Mouse (Mus musculus) CH12.LX (cell line): ENCODE data around the gene 1700021F05Rik. TPM values are rescaled to one million over a fixed set of nuclear protein-coding genes. Genes with fewer than 3 reads are reported as not detected.

Experiments used
- DNase-seq: peaks from one replicate; pipeline ENCODE4 v3.0.0-alpha.2; 2013; ENCODE audit errors: extremely low read depth
- H3K27ac ChIP-seq: 2 replicates; pipeline ENCODE4 v1.5.1; 2012; ENCODE audit warnings: low read depth, mild to moderate bottlenecking, control low read depth, moderate library complexity; ENCODE audit not compliant: insufficient read depth
- H3K27me3 ChIP-seq: replicated peaks from 2 replicates; pipeline ENCODE3; 2012; ENCODE audit warnings: inconsistent platforms
- H3K36me3 ChIP-seq, 2 experiments: replicated peaks in 1 of 2; 2 replicates each; pipeline versions ENCODE3 to v1.6.1; 2012; ENCODE audit warnings: inconsistent platforms in 1 of 2, low read length in 1 of 2, mild to moderate bottlenecking in 1 of 2, mixed read lengths in 1 of 2, moderate library complexity in 1 of 2; ENCODE audit not compliant: control insufficient read depth in 1 of 2, insufficient read depth in 1 of 2
- H3K4me1 ChIP-seq, 2 experiments: 2 replicates each; pipeline ENCODE4 v1.6.1; 2012; ENCODE audit warnings: inconsistent platforms in 1 of 2, moderate library complexity in 1 of 2; ENCODE audit not compliant: insufficient read depth in 2 of 2, control insufficient read depth in 1 of 2
- H3K4me2 ChIP-seq: 2 replicates; pipeline ENCODE4 v1.6.1; 2012; ENCODE audit warnings: low read depth, mild to moderate bottlenecking, control low read depth; ENCODE audit not compliant: poor library complexity, insufficient read depth, severe bottlenecking
- H3K4me3 ChIP-seq, 3 experiments: fragments of 150-350 bp in 1 of 3; sonication (generic) in 1 of 3; replicated peaks in 1 of 3; 2 replicates each; pipeline versions ENCODE3 to v1.5.1; 2011 to 2012; ENCODE audit warnings: low read depth in 2 of 3, low read length in 2 of 3, mild to moderate bottlenecking in 2 of 3, moderate library complexity in 2 of 3, control low read depth in 1 of 3, improper control_type of control experiment in 1 of 3, inconsistent platforms in 1 of 3, mixed read lengths in 1 of 3; ENCODE audit not compliant: poor library complexity in 1 of 3
- H3K79me2 ChIP-seq: replicated peaks from 2 replicates; pipeline ENCODE4 v1.6.1; 2012; ENCODE audit warnings: mild to moderate bottlenecking, moderate library complexity; ENCODE audit not compliant: control insufficient read depth, poor library complexity, insufficient read depth, severe bottlenecking; ENCODE audit errors: extremely low read depth
- H3K9ac ChIP-seq: 2 replicates; pipeline ENCODE4 v1.6.1; 2012; ENCODE audit warnings: low read depth, mild to moderate bottlenecking, control low read depth, moderate library complexity; ENCODE audit not compliant: insufficient read depth
- H3K9me3 ChIP-seq: replicated peaks from 2 replicates; pipeline ENCODE3; 2012; ENCODE audit warnings: low read length, inconsistent platforms, mixed read lengths
- CHD1 ChIP-seq: IDR thresholded peaks from 2 replicates; pipeline ENCODE4 v1.6.1; 2012; ENCODE audit warnings: low read depth, low read length, improper control_type of control experiment, inconsistent platforms
- CHD2 ChIP-seq: IDR thresholded peaks from 2 replicates; pipeline ENCODE4 v1.6.1; 2011; ENCODE audit warnings: low read length, improper control_type of control experiment
- CTCF ChIP-seq, 2 experiments: IDR thresholded peaks in 1 of 2; conservative IDR thresholded peaks in 1 of 2; 2 replicates each; pipeline ENCODE4 v1.5.1; 2011 to 2012; ENCODE audit warnings: low read depth in 2 of 2, low read length in 2 of 2, improper control_type of control experiment in 1 of 2, inconsistent platforms in 1 of 2, mild to moderate bottlenecking in 1 of 2, moderate library complexity in 1 of 2
- E2F4 ChIP-seq: IDR thresholded peaks from 2 replicates; pipeline ENCODE4 v1.6.1; 2011; ENCODE audit warnings: low read depth, low read length, improper control_type of control experiment; ENCODE audit not compliant: insufficient replicate concordance
- ELF1 ChIP-seq: IDR thresholded peaks from 2 replicates; pipeline ENCODE4 v1.6.1; 2014; ENCODE audit warnings: low read depth, mild to moderate bottlenecking, inconsistent platforms, low read length, improper control_type of control experiment
- EP300 ChIP-seq: IDR thresholded peaks from 2 replicates; pipeline ENCODE4 v1.6.1; 2011; ENCODE audit warnings: low read length, improper control_type of control experiment
- GABPA ChIP-seq: IDR thresholded peaks from 2 replicates; pipeline ENCODE4 v1.6.1; 2012; ENCODE audit warnings: low read depth, low read length, improper control_type of control experiment, inconsistent platforms; ENCODE audit not compliant: insufficient replicate concordance
- HCFC1 ChIP-seq: IDR thresholded peaks from 2 replicates; pipeline ENCODE4 v1.6.1; 2012; ENCODE audit warnings: low read depth, mild to moderate bottlenecking, inconsistent platforms, low read length, improper control_type of control experiment
- IRF4 ChIP-seq: IDR thresholded peaks from 2 replicates; pipeline ENCODE4 v1.6.1; 2014; ENCODE audit warnings: low read depth, mild to moderate bottlenecking, inconsistent platforms, low read length, improper control_type of control experiment
- JUN ChIP-seq: IDR thresholded peaks from 2 replicates; pipeline ENCODE4 v1.6.1; 2011; ENCODE audit warnings: low read depth, mild to moderate bottlenecking, low read length, improper control_type of control experiment, moderate library complexity; ENCODE audit not compliant: insufficient read depth
- JUND ChIP-seq: conservative IDR thresholded peaks from 2 replicates; pipeline ENCODE4 v1.6.1; 2011; ENCODE audit warnings: low read depth, low read length, improper control_type of control experiment
- KAT2A ChIP-seq: IDR thresholded peaks from 2 replicates; pipeline ENCODE4 v1.6.1; 2012; ENCODE audit warnings: low read length, improper control_type of control experiment, inconsistent platforms; ENCODE audit not compliant: insufficient replicate concordance
- MAFK ChIP-seq: IDR thresholded peaks from 2 replicates; pipeline ENCODE4 v1.6.1; 2011; ENCODE audit warnings: low read length, improper control_type of control experiment; ENCODE audit not compliant: insufficient replicate concordance
- MAX ChIP-seq: IDR thresholded peaks from 2 replicates; pipeline ENCODE4 v1.6.1; 2011; ENCODE audit warnings: low read length, improper control_type of control experiment
- MAZ ChIP-seq: IDR thresholded peaks from 2 replicates; pipeline ENCODE4 v1.6.1; 2012; ENCODE audit warnings: low read depth, mild to moderate bottlenecking, inconsistent platforms, low read length, improper control_type of control experiment, moderate library complexity
- MEF2A ChIP-seq: IDR thresholded peaks from 2 replicates; pipeline ENCODE4 v1.6.1; 2014; ENCODE audit warnings: low read depth, mild to moderate bottlenecking, inconsistent platforms, low read length, improper control_type of control experiment, borderline replicate concordance
- MXI1 ChIP-seq: IDR thresholded peaks from 2 replicates; pipeline ENCODE4 v1.6.1; 2011; ENCODE audit warnings: mild to moderate bottlenecking, low read depth, low read length, improper control_type of control experiment
- NELFE ChIP-seq: IDR thresholded peaks from 2 replicates; pipeline ENCODE4 v1.6.1; 2011; ENCODE audit warnings: low read depth, low read length, improper control_type of control experiment
- NRF1 ChIP-seq: IDR thresholded peaks from 2 replicates; pipeline ENCODE4 v1.6.1; 2014; ENCODE audit warnings: low read depth, mild to moderate bottlenecking, inconsistent platforms, low read length, improper control_type of control experiment, moderate library complexity
- POLR2A ChIP-seq: IDR thresholded peaks from 2 replicates; pipeline ENCODE4 v1.6.1; 2011; ENCODE audit warnings: low read depth, mild to moderate bottlenecking, improper control_type of control experiment, low read length
- POLR2AphosphoS2 ChIP-seq: IDR thresholded peaks from 2 replicates; pipeline ENCODE4 v1.6.1; 2011; ENCODE audit warnings: low read depth, low read length, improper control_type of control experiment
- RAD21 ChIP-seq: IDR thresholded peaks from 2 replicates; pipeline ENCODE4 v1.6.1; 2011; ENCODE audit warnings: low read depth, mild to moderate bottlenecking, low read length, improper control_type of control experiment, moderate library complexity
- SMC3 ChIP-seq: IDR thresholded peaks from 2 replicates; pipeline ENCODE4 v1.6.1; 2011; ENCODE audit warnings: low read depth, low read length, improper control_type of control experiment
- TBP ChIP-seq: conservative IDR thresholded peaks from 2 replicates; pipeline ENCODE4 v1.6.1; 2011; ENCODE audit warnings: low read depth, low read length, improper control_type of control experiment
- TCF12 ChIP-seq: IDR thresholded peaks from 2 replicates; pipeline ENCODE4 v1.6.1; 2014; ENCODE audit warnings: low read depth, mild to moderate bottlenecking, inconsistent platforms, low read length, improper control_type of control experiment
- UBTF ChIP-seq: IDR thresholded peaks from 2 replicates; pipeline ENCODE4 v1.6.1; 2012; ENCODE audit warnings: low read depth, mild to moderate bottlenecking, inconsistent platforms, low read length, improper control_type of control experiment, moderate library complexity
- USF2 ChIP-seq: conservative IDR thresholded peaks from 2 replicates; pipeline ENCODE4 v1.6.1; 2011; ENCODE audit warnings: low read depth, low read length, improper control_type of control experiment
- ZMIZ1 ChIP-seq: IDR thresholded peaks from 2 replicates; pipeline ENCODE4 v1.6.1; 2012; ENCODE audit warnings: low read depth, mild to moderate bottlenecking, inconsistent platforms, low read length, improper control_type of control experiment
- dilution Hi-C: fragments of 300-500 bp; cut with MboI; formaldehyde crosslinking; loops from 2 replicates; pipeline ENCODE4 v1.14.3; 2020; ENCODE audit warnings: low sequenced_read_pairs; ENCODE audit not compliant: extremely low pct_unique_long_range_greater_than_20kb, extremely low pct_ligation_motif_present
- in situ Hi-C: fragments of 300-500 bp; cut with MboI; formaldehyde crosslinking; loops from 3 replicates; pipeline ENCODE4 v1.14.3; 2019; ENCODE audit warnings: low sequenced_read_pairs, low pct_ligation_motif_present, low pct_unique_long_range_greater_than_20kb, mixed read lengths
- polyA plus RNA-seq: library from polyadenylated mRNA; unstranded; fragments of >175 nt; gene quantifications from 2 replicates; pipeline ENCODE4 v1.2.1, GENCODE M21; 2012; ENCODE audit warnings: low read depth; ENCODE audit not compliant: insufficient read length
- total RNA-seq, 2 experiments: library from RNA; depleted of rRNA; stranded (reverse); fragments of 300-350 nt in 1 of 2; fragments of >200 nt in 1 of 2; gene quantifications; 2 replicates each; pipeline ENCODE4 v1.2.3; 2012 to 2014

The 1700021F05Rik gene
- 33.0 and 34.2 TPM in 2 replicates for total RNA-seq (2012; rRNA removed)
- 50.0 and 53.0 TPM in 2 replicates for total RNA-seq (2014; rRNA removed)
- 70.3 and 99.0 TPM in 2 replicates for polyA plus RNA-seq

GRCm38 (mm10) chr10:43540442-43541152 lies at the start of gene 1700021F05Rik:
1700021F05Rik (minus strand) TSS chr10:43540994.
- dilution Hi-C loops, result no loop called here
- Histone ChIP-seq H3K9ac (peak within 1 kb of the TSS; percentile 94), H3K79me2 (peaks cover 2% of the 10 kb centered on the region; the same call in 1 of the 2 replicates), H3K36me3 (peaks cover 4 to 27% of the 10 kb centered on the region in 2 experiments), H3K4me3 (peak within 1 kb of the TSS; percentile 79 to 95 (median 94)), H3K9me3 (no peaks in the 10 kb centered on the region), H3K4me2 (peak within 1 kb of the TSS; percentile 87), H3K27me3 (no peaks in the 10 kb centered on the region), H3K4me1 (peaks cover 6 to 20% of the 10 kb centered on the region in 2 experiments; a peak in 3 of 4 replicates), H3K27ac (no peak within 1 kb of the TSS)
- TF ChIP-seq ELF1 (peak; percentile 82), POLR2AphosphoS2 (no peak), TBP (peak; percentile 47; the same call in 1 of the 2 replicates), RAD21 (peak; percentile 25), SMC3 (peak; percentile 28), E2F4 (no peak), NRF1 (peak; percentile 80), JUN (no peak), EP300 (no peak), ZMIZ1 (no peak), MAZ (no peak; the same call in 1 of the 2 replicates), JUND (no peak), CTCF (conservative IDR thresholded peaks at IDR 0.05 in 1 of 2, IDR thresholded peaks at IDR 0.05 in 1 of 2; ENCODE audit: low read depth in 2 of 2, low read length in 2 of 2) (peak; percentile 5 to 83; a peak in 2 of 4 replicates), NELFE (peak; percentile 64), POLR2A (peak; percentile 84), CHD2 (no peak), IRF4 (peak; percentile 73; the same call in 1 of the 2 replicates), MEF2A (peak; percentile 81), MXI1 (0 out of 2 replicates have a peak, but pooled peaks have one; percentile 52), TCF12 (peak; percentile 93), MAX (peak; percentile 19; the same call in 1 of the 2 replicates), KAT2A (peak; percentile 79; the same call in 1 of the 2 replicates), USF2 (no peak), CHD1 (no peak), UBTF (peak; percentile 64), GABPA (peak; percentile 81), MAFK (no peak), HCFC1 (peak; percentile 86)
- peak; percentile 91 for DNase-seq
- in situ Hi-C loops, result no loop called here
